Mouse (Mus musculus): ENCODE data around the gene Rasgrp1.

Gene Rasgrp1

GRCm38 (mm10) chr2:117241953-117242352, 100.8 kb downstream of the Rasgrp1 start:
- no peak for DNase-seq

- peak; percentile 29 to 70 for DNase-seq
Observed at GRCm38 (mm10) chr2:117231257-117231656, 111.5 kb downstream of the Rasgrp1 start.

- DNase-seq = no peak
Observed at GRCm38 (mm10) chr2:117230261-117230660, 112.5 kb downstream of the Rasgrp1 start.
